Mouse (Mus musculus) cortical plate, adult 2 months (tissue): ENCODE results near the gene Sectm1b. TPM values are rescaled to one million over a fixed set of nuclear protein-coding genes. Genes with fewer than 3 reads are reported as not detected.

ENCODE experiments used
- H3K27ac ChIP-seq: fragments of 200-500 bp; 2 replicates; pipeline ENCODE4 v1.5.1; 2012; ENCODE audit warnings: low read length, control low read depth, inconsistent platforms; ENCODE audit not compliant: insufficient read depth
- H3K4me1 ChIP-seq: fragments of 200-500 bp; 2 replicates; pipeline ENCODE4 v1.6.1; 2011; ENCODE audit warnings: low read length; ENCODE audit not compliant: control insufficient read depth, insufficient read depth
- H3K4me3 ChIP-seq: fragments of 200-500 bp; 2 replicates; pipeline ENCODE4 v1.5.1; 2011; ENCODE audit warnings: mild to moderate bottlenecking, low read length, control low read depth; ENCODE audit not compliant: insufficient read depth
- CTCF ChIP-seq: fragments of 200-500 bp; IDR thresholded peaks from 2 replicates; pipeline ENCODE4 v1.5.1; 2011; ENCODE audit warnings: mild to moderate bottlenecking, control low read depth, low read length; ENCODE audit not compliant: insufficient read depth; ENCODE audit errors: extremely low read depth
- POLR2A ChIP-seq: fragments of 200-500 bp; IDR thresholded peaks from 2 replicates; pipeline ENCODE4 v1.6.1; 2011; ENCODE audit warnings: mild to moderate bottlenecking, low read length, control low read depth; ENCODE audit not compliant: insufficient read depth; ENCODE audit errors: extremely low read depth
- polyA plus RNA-seq: library from polyadenylated mRNA; depleted of rRNA; stranded (reverse); fragments of >200 nt; gene quantifications from 2 replicates; pipeline ENCODE4 v1.2.3, GENCODE M21; 2012

The Sectm1b gene
- polyA plus RNA-seq, 1 experiment: not detected

- H3K4me3 ChIP-seq: no peak overlapping the region
- H3K4me1 ChIP-seq: peaks cover 4% of the 10 kb centered on the region
- TF ChIP-seq POLR2A: no peak
- peak; percentile 84 for TF ChIP-seq CTCF
Observed at GRCm38 (mm10) chr11:121041212-121041611, 22.2 kb downstream of the Sectm1b start.

GRCm38 (mm10) chr11:121039302-121039701, 24.1 kb downstream of the Sectm1b start, which contains the start of gene Cd7:
TSS of gene Cd7 (minus strand) at chr11:121039418.
- TF ChIP-seq CTCF (no peak), POLR2A (no peak)
- Histone ChIP-seq H3K4me1 (peaks cover 4% of the 10 kb centered on the region), H3K27ac (peak within 1 kb of the TSS; percentile 54; the same call in 1 of the 2 replicates), H3K4me3 (no peak within 1 kb of the TSS)

More at GRCm38 (mm10) chr11:121041212-121041611, 22.2 kb downstream of the Sectm1b start:
- no peak overlapping the region for H3K27ac ChIP-seq

DNA sequence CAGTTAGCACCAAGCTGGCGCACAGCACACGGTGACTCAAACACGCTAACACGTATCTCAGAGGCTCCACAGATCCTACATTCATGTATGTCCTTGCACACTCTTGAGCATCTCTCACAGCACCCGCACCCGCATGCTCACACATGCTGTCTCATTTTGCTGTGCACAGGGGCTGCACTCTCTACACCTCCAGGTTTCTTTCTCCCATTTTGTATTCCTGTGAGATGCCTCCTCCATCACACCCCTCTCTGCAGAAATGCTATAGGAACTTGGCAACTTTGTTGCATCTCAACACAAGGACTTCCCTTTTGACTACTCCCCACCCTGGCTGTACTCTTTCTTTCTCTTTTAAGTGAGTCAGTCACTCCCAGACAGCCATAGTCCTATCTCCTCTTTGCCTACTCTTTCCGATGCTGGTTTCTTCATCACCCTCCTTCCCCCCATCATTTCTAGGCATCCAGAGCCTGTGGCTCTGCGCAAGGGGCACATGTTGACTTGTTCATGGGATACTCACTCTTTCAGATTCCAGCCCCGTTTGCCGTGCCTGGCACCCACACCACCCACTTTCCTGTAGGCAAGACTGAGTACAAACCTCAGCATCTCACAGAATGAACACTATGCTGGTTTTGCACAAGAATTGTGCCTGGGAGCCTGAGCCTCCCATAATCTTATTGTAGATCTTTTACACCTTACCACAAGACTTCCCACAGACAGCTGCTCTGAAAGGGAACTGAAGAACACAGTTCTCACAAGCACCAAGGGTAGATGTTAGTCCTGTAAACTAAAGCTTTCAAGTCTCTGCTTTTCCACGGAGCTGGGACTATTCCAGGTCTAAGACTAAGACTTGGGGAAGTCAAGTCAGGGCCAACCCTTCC, 24.8 kb downstream of the Sectm1b start:
- H3K4me1 ChIP-seq: peaks cover 4% of the 10 kb centered on the region
- no peak overlapping the region for H3K4me3 ChIP-seq
- H3K27ac ChIP-seq: peak overlapping the region; percentile 54; the same call in 1 of the 2 replicates
- TF ChIP-seq CTCF (no peak), POLR2A (no peak)

- TF ChIP-seq CTCF: no peak
- no peaks in the 10 kb centered on the region for H3K4me1 ChIP-seq
- H3K27ac ChIP-seq: no peak overlapping the region
- no peak overlapping the region for H3K4me3 ChIP-seq
Observed at GRCm38 (mm10) chr11:121033118-121033517, 30.3 kb downstream of the Sectm1b start.

DNA sequence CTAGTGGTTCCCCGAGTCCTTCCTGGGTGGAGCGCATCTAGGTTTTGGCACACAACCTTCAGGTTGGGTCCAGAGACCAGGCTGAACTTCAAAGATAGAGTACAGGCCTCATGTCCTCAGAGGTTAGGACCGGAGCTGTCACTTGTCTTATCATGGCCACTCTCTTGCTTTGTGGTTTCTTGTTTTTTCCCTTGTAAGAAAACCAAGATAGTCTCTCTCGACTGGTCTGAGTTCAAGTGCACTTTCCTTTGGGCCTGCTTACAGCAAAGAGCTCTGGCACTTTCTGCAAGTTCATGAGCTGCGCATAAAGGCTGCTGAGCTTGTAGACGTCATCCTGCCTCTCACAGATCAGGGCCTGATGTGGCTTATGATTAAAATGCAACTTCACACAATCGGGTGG, 36.1 kb downstream of the Sectm1b start:
- no peak for TF ChIP-seq POLR2A
- TF ChIP-seq CTCF: no peak
- no peak overlapping the region for H3K4me3 ChIP-seq
- no peak overlapping the region for H3K27ac ChIP-seq

GRCm38 (mm10) chr11:121024163-121024562, 39.2 kb downstream of the Sectm1b start:
- TF ChIP-seq CTCF (no peak), POLR2A (no peak)
- H3K4me1 ChIP-seq: no peaks in the 10 kb centered on the region
- H3K27ac ChIP-seq: no peak overlapping the region
- no peak overlapping the region for H3K4me3 ChIP-seq

More for the DNA sequence above, 36.1 kb downstream of the Sectm1b start:
- H3K4me1 ChIP-seq: no peaks in the 10 kb centered on the region

DNA sequence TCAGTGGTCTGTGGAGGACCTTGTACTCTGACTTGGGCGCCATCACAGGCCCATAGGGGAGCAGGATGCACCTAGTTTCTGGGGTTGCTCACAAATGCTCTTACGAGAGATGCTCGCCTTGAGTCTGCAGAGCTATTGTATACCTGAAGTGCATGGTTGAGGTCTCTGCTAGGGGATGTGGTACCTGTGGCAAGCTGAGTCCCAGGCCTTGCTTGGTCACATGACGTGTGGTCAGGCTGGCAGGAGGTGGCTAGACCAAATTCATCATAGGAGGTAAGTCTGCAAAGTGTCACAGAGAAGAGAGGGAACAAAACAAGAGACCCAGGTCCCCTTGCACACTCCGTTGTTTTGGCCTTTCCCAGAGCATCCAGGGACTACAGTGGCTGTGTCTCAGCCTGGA, 43.9 kb downstream of the Sectm1b start:
- TF ChIP-seq POLR2A: no peak
- peaks cover 2% of the 10 kb centered on the region; the same call in 1 of the 2 replicates for H3K4me1 ChIP-seq
- no peak overlapping the region for H3K4me3 ChIP-seq
- no peak overlapping the region for H3K27ac ChIP-seq

- H3K4me1 ChIP-seq: peaks cover 2% of the 10 kb centered on the region; the same call in 1 of the 2 replicates
- TF ChIP-seq POLR2A: no peak
- TF ChIP-seq CTCF: peak; percentile 77
- H3K27ac ChIP-seq: no peak overlapping the region
- H3K4me3 ChIP-seq: no peak overlapping the region
Observed at GRCm38 (mm10) chr11:121017703-121018102, 45.7 kb downstream of the Sectm1b start.

DNA sequence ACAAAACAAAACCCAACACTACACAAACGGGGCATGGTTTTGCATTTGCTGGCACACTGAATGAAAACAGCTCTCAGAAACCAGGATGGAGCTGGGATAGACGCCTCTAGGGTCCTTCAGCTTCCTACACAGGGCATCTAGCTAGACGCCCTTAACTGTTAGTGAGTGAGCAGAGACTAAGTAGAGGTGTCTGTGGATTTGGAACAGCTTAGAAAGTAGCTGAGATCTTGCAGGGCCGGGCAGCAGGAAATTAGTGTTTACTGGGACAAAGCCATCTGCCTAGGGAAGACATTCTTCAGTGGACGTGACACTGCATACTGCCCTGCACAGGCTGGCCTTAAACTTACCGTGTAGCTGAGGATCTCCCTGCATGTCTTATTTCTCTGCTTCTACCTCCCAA, 47.9 kb downstream of the Sectm1b start:
- no peak overlapping the region for H3K4me3 ChIP-seq
- H3K27ac ChIP-seq: no peak overlapping the region
- TF ChIP-seq POLR2A (no peak), CTCF (no peak)
- H3K4me1 ChIP-seq: peaks cover 2% of the 10 kb centered on the region; the same call in 1 of the 2 replicates

DNA sequence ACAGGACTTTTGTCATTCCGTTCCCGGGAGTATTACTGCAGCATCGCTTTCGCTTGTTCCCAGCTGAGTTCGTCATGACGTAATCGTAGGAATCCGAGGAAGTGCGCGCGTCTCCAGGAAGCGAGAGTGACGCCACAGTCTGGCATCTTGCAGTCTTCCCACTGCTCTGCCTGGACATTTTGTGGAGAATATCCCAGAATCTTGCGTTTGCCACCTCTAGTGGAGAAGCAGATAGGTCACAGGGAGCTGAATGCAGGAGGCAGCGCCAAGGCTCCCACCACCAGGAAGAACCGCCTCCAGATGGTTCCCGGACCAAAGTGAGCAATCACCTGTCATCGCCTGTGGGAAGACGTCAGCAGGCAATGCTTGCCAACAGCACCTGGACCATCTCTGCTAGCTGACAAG, 48.5 kb downstream of the Sectm1b start:
- Histone ChIP-seq H3K4me1 (peaks cover 2% of the 10 kb centered on the region; the same call in 1 of the 2 replicates), H3K27ac (no peak overlapping the region), H3K4me3 (peak overlapping the region; percentile 4)
- TF ChIP-seq POLR2A: 0 out of 2 replicates have a peak, but pooled peaks have one; percentile 31
- no peak for TF ChIP-seq CTCF
